Mouse (Mus musculus) G1E (cell line): Measurements from ENCODE around the gene Dhx37.
"Not testable (repeated sequence)": the region's sequence is repeated elsewhere in the genome, so short reads cannot be mapped to it uniquely, and the experiment has no call there.

ENCODE experiments used
- CTCF ChIP-seq: IDR thresholded peaks from 2 replicates; pipeline ENCODE4 v1.5.1; 2012; ENCODE audit warnings: low read depth, low read length, inconsistent platforms, mixed read lengths
- GATA1 ChIP-seq: IDR thresholded peaks from 2 replicates; pipeline ENCODE4 v1.6.1; 2012; ENCODE audit warnings: borderline replicate concordance, low read length, inconsistent platforms, mixed read lengths

- TF ChIP-seq GATA1, CTCF: not testable (repeated sequence)
Measured at GRCm38 (mm10) chr5:125392176-125392575, 41.7 kb downstream of the Dhx37 start.
